Mouse (Mus musculus) effector memory CD4-positive, alpha-beta T cell, adult 7 months (primary cell): ENCODE measurements around the gene Chtop. TPM values are rescaled to one million over a fixed set of nuclear protein-coding genes. Genes with fewer than 3 reads are reported as not detected.

ENCODE experiments used
- polyA plus RNA-seq: library from polyadenylated mRNA; unstranded; fragments of 100-300 nt; shearing (Covaris generic); gene quantifications from one replicate; pipeline ENCODE4 v1.2.1, GENCODE M21; 2017

Chtop gene
- polyA plus RNA-seq, result 165 TPM

DNA sequence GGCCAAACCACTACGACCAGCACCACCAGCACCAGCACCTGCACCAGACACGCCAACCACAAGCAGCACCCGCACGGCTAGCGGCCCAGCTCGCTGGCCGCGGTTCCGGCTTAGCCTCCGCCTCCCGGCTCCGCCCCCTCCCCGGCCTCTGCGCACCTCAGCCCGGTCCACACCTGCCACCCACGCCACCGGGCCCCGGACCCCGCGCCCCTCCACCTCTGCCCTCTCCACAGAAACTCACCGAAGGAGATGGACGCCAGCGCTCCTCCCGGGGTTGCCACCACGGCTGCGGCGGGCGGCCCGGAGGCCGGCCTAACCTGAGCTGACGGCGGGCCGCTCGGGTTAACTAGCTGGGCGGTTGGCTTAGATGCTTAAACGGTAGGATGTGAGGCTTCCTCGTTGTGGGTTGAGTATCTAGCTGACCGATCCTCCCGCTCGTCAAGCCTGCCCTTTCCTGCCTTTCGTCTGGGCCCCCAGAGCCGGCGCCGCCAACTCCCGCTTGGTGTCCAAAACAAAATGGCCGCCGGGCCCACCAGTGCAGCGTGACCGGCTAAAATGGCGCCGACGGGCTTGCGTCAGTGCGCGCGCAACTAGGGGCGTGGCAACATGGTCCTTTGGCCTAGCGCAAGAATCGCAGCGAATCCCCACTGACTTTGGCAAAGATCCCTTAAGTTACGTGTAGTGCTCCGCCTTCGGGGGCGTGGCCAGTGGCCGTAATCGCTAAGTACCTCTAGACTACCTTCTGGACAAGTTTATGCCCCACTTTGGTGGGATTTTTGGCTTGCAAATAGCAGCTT lies at the start of gene Chtop:
Chtop (minus strand) TSS at position 549 of the 797 bp plus-strand sequence.

DNA sequence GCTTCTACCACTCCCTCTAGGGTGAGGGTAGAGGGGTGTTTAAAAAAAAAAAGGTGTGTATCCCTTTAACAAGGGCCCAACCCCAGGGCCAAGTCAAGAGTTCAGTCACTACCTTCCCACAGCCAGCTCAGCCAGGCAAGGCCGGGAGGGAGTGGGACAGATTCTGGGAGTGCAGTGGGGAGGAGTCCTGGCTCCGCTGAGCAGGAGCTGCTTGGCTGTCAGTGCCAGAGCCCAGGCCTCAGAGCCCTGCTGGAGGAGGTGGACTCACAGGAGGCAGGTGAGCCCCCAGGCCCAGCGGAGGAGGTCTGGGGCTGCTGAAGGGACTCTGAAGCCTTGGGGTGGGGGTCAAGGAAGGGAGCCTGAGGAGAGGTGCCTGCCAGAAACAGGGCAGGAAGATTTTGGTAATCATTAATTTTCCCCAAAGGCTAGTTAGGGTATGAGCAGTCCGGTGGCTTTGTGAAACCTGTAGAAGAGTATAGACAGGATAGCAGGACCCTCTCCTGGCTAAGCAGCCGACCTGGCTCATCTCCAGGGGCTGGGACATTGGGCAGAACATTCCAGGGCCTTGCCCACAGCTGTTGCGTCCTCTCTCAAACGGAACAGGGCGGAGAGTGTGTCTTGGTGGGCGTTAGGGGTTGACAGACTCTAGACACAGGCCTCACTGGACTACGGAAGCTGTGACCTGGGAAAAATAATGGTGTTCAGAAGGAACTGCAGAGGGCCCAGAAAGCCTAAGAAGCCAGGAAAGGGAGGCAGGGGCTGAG lies 28.0 kb upstream of the Chtop start, which contains the start of gene S100a16:
S100a16 (plus strand) TSS at position 114 of the 764 bp plus-strand sequence.

DNA sequence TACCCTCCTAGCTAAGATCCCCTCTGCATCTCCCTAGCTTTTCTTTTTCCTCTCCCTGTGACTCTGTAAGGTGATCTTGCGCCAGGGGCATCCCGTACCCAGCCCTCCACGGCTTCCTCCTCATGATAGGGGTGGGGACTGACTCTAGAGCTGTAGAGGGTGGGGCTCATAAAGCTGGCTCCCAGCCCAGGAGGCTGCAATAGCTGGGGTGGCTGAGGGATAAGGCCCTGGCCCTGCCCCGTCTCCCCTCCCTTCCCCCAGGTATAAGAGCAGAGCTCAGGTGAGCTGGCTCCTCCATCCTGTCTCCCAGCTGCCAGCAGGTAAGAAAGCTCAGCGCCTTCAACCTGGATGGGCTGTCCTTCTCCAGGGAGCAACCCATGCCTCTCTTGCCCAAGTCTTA lies 17.3 kb upstream of the Chtop start, which contains the start of gene S100a14:
S100a14 (plus strand) TSS at position 277 of the 400 bp plus-strand sequence.

DNA sequence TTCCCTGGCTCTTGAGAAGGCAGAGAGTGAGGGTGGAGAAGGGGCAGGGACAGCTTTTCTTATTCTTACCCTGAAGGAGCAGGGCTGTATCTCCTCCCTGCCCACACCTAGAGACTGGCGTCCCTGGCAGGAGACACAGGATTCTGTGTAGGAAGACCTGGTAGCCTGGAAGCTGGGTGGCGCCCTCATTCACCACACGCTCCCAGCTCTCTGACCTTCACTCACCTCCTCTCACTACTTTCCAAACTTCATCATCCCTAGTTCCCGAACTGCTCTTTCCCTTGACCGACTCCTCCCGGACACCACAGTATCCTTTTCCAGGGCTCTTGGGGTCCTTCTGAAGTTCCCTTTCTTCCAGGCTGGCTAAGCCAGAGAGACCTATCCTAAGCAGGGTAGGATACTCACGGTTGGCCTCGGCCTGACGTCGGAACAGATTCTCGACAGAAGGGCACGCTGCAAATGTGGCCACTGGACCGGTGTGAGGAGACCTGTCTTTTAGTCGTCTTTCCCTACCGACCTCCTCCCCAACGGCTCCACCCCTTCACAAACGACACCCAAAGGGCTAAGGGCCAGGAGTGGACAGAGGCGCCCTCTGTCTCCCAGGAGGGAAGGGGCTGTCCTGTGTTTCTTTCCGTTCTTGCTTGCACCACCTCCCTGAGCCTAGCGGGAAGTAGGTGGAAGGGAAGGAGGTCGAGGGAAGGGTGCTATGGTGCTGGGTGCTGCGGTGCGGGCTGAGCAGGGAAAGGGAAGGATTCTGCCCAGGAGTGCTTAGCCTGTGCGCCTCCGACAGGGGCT lies 4.7 kb upstream of the Chtop start, which contains the start of the genes S100a1 and S100a13:
S100a1 (minus strand) TSS at position 597 of the 795 bp plus-strand sequence.
S100a13 (plus strand) TSS at position 640 of the 795 bp plus-strand sequence.

GRCm38 (mm10) chr3:90490696-90491256 lies 18.5 kb downstream of the Chtop start, which contains the start of gene Snapin:
Gene Snapin (minus strand): TSS chr3:90491033.

DNA sequence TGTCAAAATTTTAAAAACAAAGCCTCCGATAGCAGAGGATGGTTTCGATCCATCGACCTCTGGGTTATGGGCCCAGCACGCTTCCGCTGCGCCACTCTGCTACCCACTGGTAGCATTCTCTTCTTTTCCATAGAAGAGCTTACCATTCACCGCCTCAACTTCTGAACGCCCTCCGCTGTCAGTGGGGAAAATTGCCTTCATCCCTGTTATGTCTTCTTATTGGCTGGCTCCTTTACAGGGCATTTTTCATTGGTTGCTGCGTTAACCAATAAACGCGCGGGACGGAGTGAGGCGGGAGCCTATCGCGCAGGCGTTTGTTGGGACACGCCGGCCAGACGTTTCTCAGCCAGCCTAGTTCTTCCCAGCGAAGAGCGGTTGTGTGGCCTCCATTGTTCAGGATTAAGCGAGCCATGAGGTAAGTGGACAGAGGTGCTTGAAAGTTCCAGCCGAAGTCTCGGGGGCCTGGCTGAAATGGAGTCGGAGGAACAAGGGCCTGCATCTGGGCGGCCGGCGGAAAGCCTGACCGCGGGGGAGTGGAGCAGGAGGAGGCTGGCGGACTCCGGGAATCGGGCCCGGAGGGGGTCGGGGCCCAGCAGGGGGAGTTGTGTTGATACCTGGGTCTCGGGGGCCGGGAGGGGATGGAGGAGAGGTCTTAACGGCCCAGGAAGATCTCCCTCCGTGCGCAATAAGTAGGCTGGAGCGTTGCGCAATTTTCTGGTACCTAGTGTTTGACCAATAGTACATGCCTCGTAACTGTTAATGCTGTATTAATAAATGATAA lies 33.3 kb downstream of the Chtop start, which contains the start of gene Ilf2:
Ilf2 (plus strand) TSS at position 296 of the 781 bp plus-strand sequence.

DNA sequence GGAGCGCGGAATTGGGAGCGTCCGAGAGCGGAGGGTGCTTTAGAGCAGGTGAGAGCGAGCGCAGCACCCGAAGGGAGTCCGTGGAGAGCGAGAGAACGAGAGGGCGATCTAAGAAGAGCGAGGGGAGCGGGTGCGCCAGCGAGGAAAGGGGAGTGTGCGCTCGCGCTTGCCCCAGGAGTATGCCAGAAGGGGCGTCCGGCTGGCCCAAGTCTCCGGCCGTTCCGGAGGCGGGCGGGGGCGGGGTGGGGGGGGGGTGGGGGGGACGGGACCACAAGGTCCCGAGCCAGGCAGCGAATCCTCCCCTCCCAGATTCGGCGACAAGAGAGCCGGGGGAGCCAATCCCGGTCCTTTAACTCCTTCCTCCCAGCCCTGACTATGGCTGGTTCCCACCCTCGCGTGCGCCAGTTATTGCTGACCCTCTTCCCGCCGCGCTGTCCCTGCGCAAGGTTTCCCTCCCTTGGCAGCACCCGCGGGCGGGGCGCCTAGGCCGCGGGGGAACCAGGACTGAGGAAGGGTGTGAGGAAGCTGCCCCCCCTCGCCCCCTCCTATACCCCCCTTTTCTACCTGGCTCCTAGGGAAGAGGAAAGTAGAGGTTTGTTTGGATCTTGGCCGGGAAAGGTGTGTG lies 43.5 kb downstream of the Chtop start, which contains the start of gene Npr1:
Npr1 (minus strand) TSS at position 181 of the 625 bp plus-strand sequence.

Other genes starting within 250 kb of the Chtop start
- 29.0 TPM for gene Dennd4b, start 244.3 kb downstream of the Chtop start, polyA plus RNA-seq
- 9.5 TPM for gene Gatad2b, start 216.3 kb downstream of the Chtop start, polyA plus RNA-seq
- not detected for gene Slc27a3, start 119.6 kb downstream of the Chtop start, polyA plus RNA-seq
- 22.0 TPM for gene Ints3, start 75.9 kb downstream of the Chtop start, polyA plus RNA-seq
- gene Npr1, start 43.6 kb downstream of the Chtop start, polyA plus RNA-seq, result not detected
- 88.3 TPM for gene Ilf2, start 33.4 kb downstream of the Chtop start, polyA plus RNA-seq
- gene Snapin, start 18.5 kb downstream of the Chtop start, polyA plus RNA-seq, result 54.4 TPM
- 2.7 TPM for gene S100a1, start 4.9 kb upstream of the Chtop start, polyA plus RNA-seq
- gene S100a13, start 4.9 kb upstream of the Chtop start, polyA plus RNA-seq, result 153 TPM
- not detected for gene S100a14, start 17.4 kb upstream of the Chtop start, polyA plus RNA-seq
- gene S100a16, start 27.8 kb upstream of the Chtop start, polyA plus RNA-seq, result not detected
- gene S100a3, start 51.1 kb upstream of the Chtop start, polyA plus RNA-seq, result 3.4 TPM
- gene S100a2, start 80.7 kb upstream of the Chtop start, polyA plus RNA-seq, result not detected
- not detected for gene Gm42674, start 92.4 kb upstream of the Chtop start, polyA plus RNA-seq
- gene S100a4, start 94.3 kb upstream of the Chtop start, polyA plus RNA-seq, result 366 TPM
- not detected for gene S100a5, start 99.0 kb upstream of the Chtop start, polyA plus RNA-seq
- gene S100a6, start 103.4 kb upstream of the Chtop start, polyA plus RNA-seq, result 1,053 TPM
- gene S100a7a, start 144.5 kb upstream of the Chtop start, polyA plus RNA-seq, result 0.29 TPM
- gene S100a8, start 159.5 kb upstream of the Chtop start, polyA plus RNA-seq, result not detected
- gene S100a9, start 186.2 kb upstream of the Chtop start, polyA plus RNA-seq, result not detected
- not detected for gene Pglyrp4, start 217.4 kb upstream of the Chtop start, polyA plus RNA-seq